ENCODE assay signal across 8 mouse cellular contexts in genomic region chr14:122534017-122534924, GRCm38 (mm10). TPM values are rescaled to one million over a fixed set of nuclear protein-coding genes. Genes with fewer than 3 reads are reported as not detected.
A peak's percentile ranks its signal among the peaks of the same experiment; 100 is the strongest.
DNase-seq lines count a peak whose midpoint lies in the region; ATAC-seq and TF ChIP-seq lines count a peak whose summit lies in the region.

Gene Pcca (plus strand): TSS chr14:122534324.

- DNase-seq in ES-CJ7 (ENCODE audit: low read depth, low spot score): peak; percentile 97
- DNase-seq in cerebellum, adult 11 months: peak; percentile 96
- DNase-seq in heart, postnatal 25 days (ENCODE audit: low spot score): peak; percentile 96
- DNase-seq in layer of hippocampus, adult 18-20 months (ENCODE audit: low spot score in 2 of 2): peak; percentile 97 to 98
- peak; percentile 98 for DNase-seq in lung, adult 2 months
- DNase-seq in thymus, adult 18-20 months: peak; percentile 92 to 93

- peak; percentile 100 for ATAC-seq in forebrain, embryonic 15.5 days (replicated peaks)
- peak; percentile 97 for ATAC-seq in neutrophil, adult 5-6 weeks (ENCODE audit: extremely low read depth, insufficient number of reproducible peaks, low FRiP score, poor library complexity, severe bottlenecking)

- intact Hi-C loops in heart, postnatal 25 days (cut with DNase I): loop anchor here (10.0 kb wide), 1 partner anchor 101 kb away; no protein-coding TSS in a partner anchor

- TF ChIP-seq POLR2A in lung, adult 2 months (IDR thresholded peaks at IDR 0.05; ENCODE audit: borderline replicate concordance, extremely low read depth, low read depth, low read length): peak; percentile 49; the same call in 1 of the 2 replicates

- H3K27ac ChIP-seq in forebrain, embryonic 15.5 days (replicated peaks): peak within 1 kb of the TSS; percentile 46

- no peaks in the 10 kb centered on the region for H3K27me3 ChIP-seq in forebrain, embryonic 15.5 days

- peak within 1 kb of the TSS; percentile 76 for H3K4me3 ChIP-seq in forebrain, embryonic 15.5 days
- H3K4me3 ChIP-seq in lung, adult 2 months (replicated peaks; ENCODE audit: extremely low read depth, low read depth, low read length): peak within 1 kb of the TSS; percentile 75

- no peaks in the 10 kb centered on the region for H3K9me3 ChIP-seq in forebrain, embryonic 15.5 days

- peak within 1 kb of the TSS; percentile 82 for H3K4me2 ChIP-seq in forebrain, embryonic 15.5 days (replicated peaks)

- H3K4me1 ChIP-seq in forebrain, embryonic 15.5 days: peaks cover 15% of the 10 kb centered on the region
- peaks cover 2% of the 10 kb centered on the region; the same call in 1 of the 2 replicates for H3K4me1 ChIP-seq in lung, adult 2 months (ENCODE audit: control insufficient read depth, insufficient read depth, low read length)

- H3K36me3 ChIP-seq in forebrain, embryonic 15.5 days: no peaks in the 10 kb centered on the region

- WGBS in forebrain, embryonic 15.5 days: 2% methylated on average over 54 of the region's 54 CpGs
- 2% methylated on average over 54 of the region's 54 CpGs for whole genome bisulfite sequencing in lung, adult 2 months

- peak within 1 kb of the TSS; percentile 61 for H3K9ac ChIP-seq in forebrain, embryonic 15.5 days (replicated peaks)

- no peak for TF ChIP-seq CTCF in lung, adult 2 months (IDR thresholded peaks at IDR 0.05; ENCODE audit: insufficient read depth, low read length)

RNA-seq across cellular contexts. Expression of gene Pcca, which starts in this region (rescaled TPM):
- 21.9 and 25.2 TPM in 2 replicates for polyA plus RNA-seq in forebrain, embryonic 15.5 days (2015; fragmentation: Nextera tagmentation; extraction: Ambion mirVana)
- 10 to 100 TPM; 78.0 to 90.8 TPM for total RNA-seq in heart, postnatal 25 days (2021)
- 10 to 100 TPM; 38.7 to 39.5 TPM for total RNA-seq in layer of hippocampus, adult 18-20 months (2021)
- polyA plus RNA-seq in lung, adult 2 months (2012; rRNA removed): 8.0 and 18.7 TPM in 2 replicates
- total RNA-seq in neutrophil, adult 5-6 weeks (2017): 12.4 and 25.4 TPM in 2 replicates

Comparison
In these comparisons a context has a peak if more than half of its experiments do, and no peak if none do; other contexts are left out.
1. Peak in every context shown above with its lines: DNase-seq, ATAC-seq, H3K4me3 ChIP-seq and H3K27ac ChIP-seq.